Mouse (Mus musculus): ENCODE results near the gene Slc25a11.

The Slc25a11 gene

GRCm38 (mm10) chr11:70653345-70654197 is 6.3 kb upstream of the Slc25a11 start:
- in situ Hi-C loops (cut with MboI, MseI) = loop anchor here (25.0 kb wide), 2 partner anchors 891 to 1241 kb away; partner anchors contain the start of genes Kdm6b, Polr2a, Slc35g3 and Zbtb4

GRCm38 (mm10) chr11:70652884-70653344 is 5.6 kb upstream of the Slc25a11 start:
- in situ Hi-C loops (cut with MboI, MseI) = loop anchor here (25.0 kb wide), 2 partner anchors 891 to 1241 kb away; partner anchors contain the start of genes Kdm6b, Polr2a, Slc35g3 and Zbtb4

- in situ Hi-C loops (cut with MboI, MseI) = loop anchor here (25.0 kb wide), 2 partner anchors 890 to 1240 kb away; partner anchors contain the start of genes Kdm6b, Polr2a, Slc35g3 and Zbtb4
Observed at GRCm38 (mm10) chr11:70652029-70652883, 5.0 kb upstream of the Slc25a11 start.

- in situ Hi-C loops (cut with MboI, MseI) = loop anchor here (25.0 kb wide), 2 partner anchors 889 to 1239 kb away; partner anchors contain the start of genes Kdm6b, Polr2a, Slc35g3 and Zbtb4
Observed at GRCm38 (mm10) chr11:70651391-70651790, 4.1 kb upstream of the Slc25a11 start.

- in situ Hi-C loops (cut with MboI, MseI) = loop anchor here (25.0 kb wide), 2 partner anchors 888 to 1238 kb away; partner anchors contain the start of genes Kdm6b, Polr2a, Slc35g3 and Zbtb4
Observed at GRCm38 (mm10) chr11:70650322-70651175, 3.3 kb upstream of the Slc25a11 start.

GRCm38 (mm10) chr11:70649185-70649734 is 2.0 kb upstream of the Slc25a11 start:
- in situ Hi-C loops (cut with MboI, MseI) = no loop called here

- in situ Hi-C loops (cut with MboI, MseI) = no loop called here
Observed at GRCm38 (mm10) chr11:70648512-70648911, 1.2 kb upstream of the Slc25a11 start.

GRCm38 (mm10) chr11:70647716-70648420 is 589 bp upstream of the Slc25a11 start:
- in situ Hi-C loops (cut with MboI, MseI) = no loop called here

- in situ Hi-C loops (cut with MboI, MseI) = no loop called here
Observed at GRCm38 (mm10) chr11:70646259-70646555, 1.1 kb downstream of the Slc25a11 start.

GRCm38 (mm10) chr11:70645461-70646258 is 1.6 kb downstream of the Slc25a11 start:
- in situ Hi-C loops (cut with MboI, MseI) = no loop called here

GRCm38 (mm10) chr11:70644564-70645103 is 2.6 kb downstream of the Slc25a11 start:
- in situ Hi-C loops (cut with MboI, MseI) = no loop called here

- in situ Hi-C loops (cut with MboI, MseI) = no loop called here
Observed at GRCm38 (mm10) chr11:70643051-70643450, 4.2 kb downstream of the Slc25a11 start.

GRCm38 (mm10) chr11:70641241-70641640 is 6.0 kb downstream of the Slc25a11 start:
- in situ Hi-C loops (cut with MboI, MseI) = no loop called here

- in situ Hi-C loops (cut with MboI, MseI) = no loop called here
Observed at GRCm38 (mm10) chr11:70639976-70640375, 7.3 kb downstream of the Slc25a11 start.

GRCm38 (mm10) chr11:70638714-70639278 is 8.5 kb downstream of the Slc25a11 start, which contains the start of gene Gp1ba:
Gene Gp1ba, plus strand, starts transcription at chr11:70639122.
- in situ Hi-C loops (cut with MboI, MseI) = no loop called here

- in situ Hi-C loops (cut with MboI, MseI) = no loop called here
Observed at GRCm38 (mm10) chr11:70638293-70638692, 9.0 kb downstream of the Slc25a11 start.

- in situ Hi-C loops (cut with MboI, MseI) = no loop called here
Observed at GRCm38 (mm10) chr11:70637764-70638163, 9.5 kb downstream of the Slc25a11 start.

- in situ Hi-C loops (cut with MboI, MseI) = no loop called here
Observed at GRCm38 (mm10) chr11:70635601-70636000, 11.7 kb downstream of the Slc25a11 start.
